Mouse (Mus musculus) CH12.LX (cell line): ENCODE data around the gene Inhbb.

Source experiments
- CHD1 ChIP-seq: IDR thresholded peaks from 2 replicates; pipeline ENCODE4 v1.6.1; 2012; ENCODE audit warnings: low read depth, low read length, improper control_type of control experiment, inconsistent platforms
- CTCF ChIP-seq, 2 experiments: IDR thresholded peaks in 1 of 2; conservative IDR thresholded peaks in 1 of 2; 2 replicates each; pipeline ENCODE4 v1.5.1; 2011 to 2012; ENCODE audit warnings: low read depth in 2 of 2, low read length in 2 of 2, improper control_type of control experiment in 1 of 2, inconsistent platforms in 1 of 2, mild to moderate bottlenecking in 1 of 2, moderate library complexity in 1 of 2
- E2F4 ChIP-seq: IDR thresholded peaks from 2 replicates; pipeline ENCODE4 v1.6.1; 2011; ENCODE audit warnings: low read depth, low read length, improper control_type of control experiment; ENCODE audit not compliant: insufficient replicate concordance
- EP300 ChIP-seq: IDR thresholded peaks from 2 replicates; pipeline ENCODE4 v1.6.1; 2011; ENCODE audit warnings: low read length, improper control_type of control experiment
- KAT2A ChIP-seq: IDR thresholded peaks from 2 replicates; pipeline ENCODE4 v1.6.1; 2012; ENCODE audit warnings: low read length, improper control_type of control experiment, inconsistent platforms; ENCODE audit not compliant: insufficient replicate concordance
- MXI1 ChIP-seq: IDR thresholded peaks from 2 replicates; pipeline ENCODE4 v1.6.1; 2011; ENCODE audit warnings: mild to moderate bottlenecking, low read depth, low read length, improper control_type of control experiment
- MYC ChIP-seq: IDR thresholded peaks from 2 replicates; pipeline ENCODE4 v1.6.1; 2011; ENCODE audit warnings: low read depth, mild to moderate bottlenecking, improper control_type of control experiment, low read length
- NELFE ChIP-seq: IDR thresholded peaks from 2 replicates; pipeline ENCODE4 v1.6.1; 2011; ENCODE audit warnings: low read depth, low read length, improper control_type of control experiment
- POLR2A ChIP-seq: IDR thresholded peaks from 2 replicates; pipeline ENCODE4 v1.6.1; 2011; ENCODE audit warnings: low read depth, mild to moderate bottlenecking, improper control_type of control experiment, low read length
- TBP ChIP-seq: conservative IDR thresholded peaks from 2 replicates; pipeline ENCODE4 v1.6.1; 2011; ENCODE audit warnings: low read depth, low read length, improper control_type of control experiment
- USF1 ChIP-seq: IDR thresholded peaks from 2 replicates; pipeline ENCODE4 v1.6.1; 2014; ENCODE audit warnings: low read depth, mild to moderate bottlenecking, inconsistent platforms, low read length, improper control_type of control experiment
- ZC3H11A ChIP-seq: IDR thresholded peaks from 2 replicates; pipeline ENCODE4 v1.6.1; 2012; ENCODE audit warnings: low read depth, mild to moderate bottlenecking, inconsistent platforms, low read length, improper control_type of control experiment
- ZKSCAN1 ChIP-seq: IDR thresholded peaks from 2 replicates; pipeline ENCODE4 v1.6.1; 2012; ENCODE audit warnings: low read depth, inconsistent platforms, low read length, improper control_type of control experiment, borderline replicate concordance

- no peak for TF ChIP-seq CTCF (conservative IDR thresholded peaks at IDR 0.05 in 1 of 2, IDR thresholded peaks at IDR 0.05 in 1 of 2; ENCODE audit: low read depth in 2 of 2, low read length in 2 of 2)
- TF ChIP-seq ZKSCAN1 = no peak
- TF ChIP-seq NELFE = no peak
- TF ChIP-seq MYC = no peak
- no peak for TF ChIP-seq EP300
- no peak for TF ChIP-seq E2F4
- TF ChIP-seq POLR2A = no peak
- TF ChIP-seq KAT2A = no peak
- TF ChIP-seq ZC3H11A = no peak
- no peak for TF ChIP-seq CHD1
- TF ChIP-seq TBP = no peak
- TF ChIP-seq USF1 = no peak
- no peak for TF ChIP-seq MXI1
Measured at GRCm38 (mm10) chr1:119366315-119366714, 55.7 kb downstream of the Inhbb start.
